Mouse (Mus musculus): Measurements from ENCODE around the gene Apoe.

DNA sequence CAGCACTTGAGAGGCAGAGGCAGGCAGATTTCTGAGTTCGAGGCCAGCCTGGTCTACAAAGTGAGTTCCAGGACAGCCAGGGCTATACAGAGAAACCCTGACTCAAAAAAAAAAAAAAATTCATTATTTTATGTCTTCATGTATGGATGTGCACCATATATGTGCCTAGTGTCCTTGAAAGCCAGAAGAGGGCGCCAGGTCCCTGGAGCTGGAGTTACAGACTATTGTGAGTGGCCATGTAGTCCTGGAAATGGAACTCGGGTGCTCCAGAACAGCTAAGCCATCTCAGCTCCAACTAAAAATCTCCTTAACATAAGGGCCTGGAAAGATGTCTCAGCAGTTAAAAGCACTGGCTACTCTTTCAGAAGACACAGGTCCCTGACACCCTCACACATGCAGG is 32.2 kb downstream of the Apoe start:
- TF ChIP-seq CTCF (IDR thresholded peaks at IDR 0.05; ENCODE audit: low read depth, low read length) (no peak), POLR2A (IDR thresholded peaks at IDR 0.05; ENCODE audit: borderline replicate concordance, low read depth, low read length) (no peak)
